Mouse (Mus musculus): ENCODE measurements around the gene Ghrl.
"Not testable (repeated sequence)": the region's sequence is repeated elsewhere in the genome, so short reads cannot be mapped to it uniquely, and the experiment has no call there.

Ghrl gene

GRCm38 (mm10) chr6:113719878-113720277 is at the start of gene Ghrl:
Gene Ghrl, minus strand, starts transcription at chr6:113719880.
- no peak for DNase-seq (ENCODE audit: low spot score)

GRCm38 (mm10) chr6:113768804-113769203 is 49.1 kb upstream of the Ghrl start:
- DNase-seq (ENCODE audit: low spot score): no peak

DNA sequence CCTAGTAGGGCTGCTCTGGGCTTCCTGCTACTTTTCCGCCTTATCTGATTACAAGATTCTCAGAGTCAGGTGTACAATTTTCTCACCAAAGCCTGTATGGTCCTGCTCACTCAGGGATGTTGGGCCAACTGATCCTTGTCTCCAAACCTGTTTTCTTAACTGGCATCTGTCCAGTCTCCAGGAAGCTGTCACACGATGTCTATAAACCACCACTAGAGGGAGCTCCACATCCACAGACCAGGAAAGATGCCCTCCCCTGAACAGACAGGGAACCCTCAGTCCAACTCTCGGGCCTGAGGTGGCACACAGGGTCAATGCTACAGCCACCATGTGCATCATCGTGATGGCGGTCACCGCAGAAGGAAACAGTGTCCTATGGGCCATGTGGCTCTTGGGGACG is 42.0 kb upstream of the Ghrl start:
- peak; percentile 86 for DNase-seq (ENCODE audit: low spot score)

GRCm38 (mm10) chr6:113749119-113749685 is 29.5 kb upstream of the Ghrl start:
- DNase-seq (ENCODE audit: low spot score): no peak

DNA sequence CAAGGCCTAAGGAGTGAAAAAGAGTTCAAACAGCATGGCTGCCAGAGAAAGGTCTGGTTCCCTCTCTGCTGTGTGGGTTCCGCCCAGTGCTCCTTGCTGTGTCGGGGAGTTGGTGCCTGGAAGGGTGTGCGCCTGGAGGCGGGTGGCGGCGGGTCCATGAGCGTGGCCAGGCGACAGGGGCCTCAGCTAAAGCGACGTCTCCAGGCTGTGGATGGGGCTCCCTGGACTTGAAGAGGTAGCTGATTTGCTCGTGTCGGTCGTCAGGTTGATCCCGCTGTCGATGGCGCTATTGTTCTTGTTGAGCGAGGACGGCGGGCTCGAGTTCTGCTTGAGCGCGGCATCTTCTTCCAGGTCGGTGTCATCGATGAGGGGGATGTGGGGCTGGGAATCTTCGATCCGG is 28.7 kb upstream of the Ghrl start:
- DNase-seq (ENCODE audit: low spot score): peak; percentile 44

DNA sequence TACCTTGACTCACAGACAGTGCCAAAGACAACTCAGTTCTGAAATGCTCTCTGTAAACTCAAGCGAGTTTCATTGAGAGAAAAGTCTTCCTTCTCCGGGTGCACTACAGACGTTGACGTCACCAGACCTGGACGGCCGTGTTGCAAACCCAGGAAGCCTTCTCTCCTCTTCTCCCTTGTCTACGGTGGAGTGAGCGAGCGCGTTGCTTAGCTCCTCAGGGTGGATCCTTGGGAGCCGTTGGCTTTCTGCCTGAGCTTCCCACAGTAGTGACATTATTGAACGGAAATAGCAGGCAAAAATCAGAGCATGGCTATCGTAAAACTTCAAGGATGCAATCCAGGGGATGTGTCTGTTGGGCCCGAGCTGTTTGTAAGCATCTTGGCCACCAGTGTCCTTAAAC is 27.6 kb upstream of the Ghrl start:
- DNase-seq (ENCODE audit: low spot score): no peak

DNA sequence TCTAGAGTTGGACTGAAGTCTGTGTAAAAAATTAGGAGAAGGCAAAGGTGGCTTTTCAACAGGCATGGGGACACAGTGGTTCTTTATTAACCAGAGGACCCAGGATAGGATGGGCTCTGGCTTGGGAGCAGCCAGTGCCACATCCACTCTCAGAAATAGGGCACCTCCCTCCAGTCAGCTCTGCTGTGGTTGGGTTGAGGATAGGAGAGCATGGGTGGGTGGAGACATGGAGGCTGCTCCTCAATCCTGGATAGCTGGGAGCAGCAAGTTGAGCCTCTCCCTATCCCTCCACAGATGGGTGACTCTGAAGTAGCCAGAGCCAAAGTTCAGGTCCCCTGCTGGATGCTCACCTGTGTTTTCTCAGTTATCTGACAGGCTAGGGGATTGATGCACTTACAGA is 25.4 kb upstream of the Ghrl start:
- no peak for DNase-seq (ENCODE audit: low spot score)

DNA sequence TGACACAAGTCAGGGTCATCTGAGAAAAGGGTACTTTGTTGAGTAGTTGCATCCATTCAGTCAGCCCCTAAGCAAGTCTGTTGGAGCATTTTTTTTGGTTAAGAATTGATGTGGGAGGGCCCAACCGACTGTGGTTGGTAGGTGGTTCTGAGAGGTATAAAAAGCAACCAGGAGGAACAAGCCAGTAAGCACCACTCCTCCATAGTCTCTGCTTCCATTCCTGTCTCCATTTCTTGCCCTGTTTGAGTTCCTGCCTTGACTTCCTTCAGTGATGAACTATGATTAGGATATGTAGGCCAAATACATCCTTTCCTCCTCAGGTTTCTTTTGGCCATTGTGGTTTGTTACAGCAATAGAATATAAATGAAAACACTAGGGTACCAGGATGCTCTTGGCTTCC is 23.4 kb upstream of the Ghrl start:
- no peak for DNase-seq (ENCODE audit: low spot score)

- no peak for DNase-seq (ENCODE audit: low spot score)
Observed at GRCm38 (mm10) chr6:113742321-113742720, 22.6 kb upstream of the Ghrl start.

- DNase-seq (ENCODE audit: low spot score): no peak
Observed at GRCm38 (mm10) chr6:113741425-113741824, 21.7 kb upstream of the Ghrl start.

DNA sequence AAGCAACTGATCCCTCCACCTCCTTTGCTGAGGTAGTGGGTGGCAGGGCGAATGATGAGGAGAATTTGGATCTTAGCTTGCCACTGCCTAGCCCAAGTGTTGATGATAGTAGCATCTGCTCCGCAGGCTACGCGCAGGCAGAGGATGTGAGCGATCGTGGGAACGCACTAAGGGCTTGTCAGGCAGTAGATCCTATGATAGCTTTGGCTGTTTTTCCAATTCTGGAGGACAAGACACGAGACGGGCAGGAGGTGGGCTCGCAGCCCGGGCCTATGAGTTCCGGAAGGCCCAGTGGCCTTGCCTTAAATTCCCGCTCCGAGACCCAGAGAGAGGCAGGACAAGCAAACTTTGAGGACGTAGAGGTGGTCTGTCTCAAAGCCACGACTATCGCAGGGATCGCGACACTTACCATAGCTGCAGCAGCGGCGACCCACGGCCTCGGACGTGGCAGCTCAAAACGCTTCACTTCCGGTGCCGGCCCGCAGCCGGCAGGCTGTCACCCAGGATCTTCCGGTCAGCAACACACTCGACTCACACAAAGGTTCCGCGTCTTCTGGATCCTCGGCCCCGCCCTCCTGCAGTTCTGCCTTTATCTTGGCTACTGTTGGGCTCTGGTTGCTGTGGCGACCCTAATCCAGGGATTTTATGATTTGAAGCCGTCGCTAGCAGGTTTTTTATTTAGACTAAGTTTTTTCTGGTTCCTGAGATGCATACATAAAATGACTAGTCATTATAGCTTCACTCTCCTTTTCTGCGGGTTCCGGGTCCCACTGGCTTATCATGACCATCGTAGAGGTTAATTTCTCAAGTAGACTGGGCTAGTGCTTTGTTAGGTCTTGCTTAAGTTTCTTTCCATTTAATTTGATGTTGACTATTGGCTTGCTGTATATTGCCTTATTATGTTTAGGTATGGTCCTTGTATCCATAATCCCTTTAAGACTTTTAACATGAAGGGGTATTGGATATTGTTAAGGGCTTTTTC is 20.8 kb upstream of the Ghrl start, which contains the start of gene Sec13:
Gene Sec13 (minus strand): TSS at position 508 of the 982 bp plus-strand sequence.
- peak; percentile 95 for DNase-seq (ENCODE audit: low spot score)

GRCm38 (mm10) chr6:113737318-113738046 is 17.8 kb upstream of the Ghrl start:
- DNase-seq (ENCODE audit: low spot score): no peak

DNA sequence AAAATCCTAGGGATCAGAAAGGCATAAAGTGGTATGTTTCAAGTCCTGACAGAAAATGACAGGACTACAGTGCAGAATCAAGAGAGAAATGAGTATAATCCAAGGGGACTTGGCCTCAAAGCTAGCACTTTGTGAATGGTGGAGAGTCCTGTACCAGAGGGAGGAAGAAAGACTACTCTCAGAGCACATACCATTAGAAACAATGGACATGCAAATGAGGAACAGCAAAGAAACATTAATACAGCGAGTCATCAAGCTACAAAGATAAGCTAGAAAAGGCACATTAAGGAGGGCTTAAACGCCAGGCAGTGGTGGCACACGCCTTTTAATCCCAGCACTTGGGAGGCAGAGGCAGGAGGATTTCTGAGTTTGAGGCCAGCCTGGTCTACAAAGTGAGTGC is 11.6 kb upstream of the Ghrl start:
- no peak for DNase-seq (ENCODE audit: low spot score)

- no peak for DNase-seq (ENCODE audit: low spot score)
Observed at GRCm38 (mm10) chr6:113728181-113728580, 8.5 kb upstream of the Ghrl start.

- no peak for DNase-seq (ENCODE audit: low spot score)
Observed at GRCm38 (mm10) chr6:113721061-113721460, 1.4 kb upstream of the Ghrl start.

DNA sequence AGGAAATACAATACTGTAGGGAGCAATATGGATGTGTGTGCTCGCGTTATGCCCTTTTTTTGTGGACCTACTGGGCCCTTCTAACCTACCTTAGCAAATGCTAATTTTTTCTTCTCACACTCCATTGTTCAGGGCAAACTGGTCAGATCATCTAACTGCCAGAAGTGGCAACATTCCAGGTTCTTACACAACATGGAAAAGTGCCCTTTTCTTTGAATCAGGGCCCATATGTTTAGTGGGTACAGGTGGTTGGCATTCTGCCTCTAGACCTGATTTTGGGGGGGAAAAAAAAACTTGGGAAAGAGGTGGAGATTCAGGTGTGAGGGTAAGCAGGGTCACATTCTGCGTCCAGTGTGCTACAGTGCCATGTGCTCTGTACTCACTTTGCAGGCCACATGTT is 2.1 kb downstream of the Ghrl start:
- DNase-seq (ENCODE audit: low spot score): no peak

- DNase-seq (ENCODE audit: low spot score): no peak
Observed at GRCm38 (mm10) chr6:113714797-113715196, 4.9 kb downstream of the Ghrl start.

DNA sequence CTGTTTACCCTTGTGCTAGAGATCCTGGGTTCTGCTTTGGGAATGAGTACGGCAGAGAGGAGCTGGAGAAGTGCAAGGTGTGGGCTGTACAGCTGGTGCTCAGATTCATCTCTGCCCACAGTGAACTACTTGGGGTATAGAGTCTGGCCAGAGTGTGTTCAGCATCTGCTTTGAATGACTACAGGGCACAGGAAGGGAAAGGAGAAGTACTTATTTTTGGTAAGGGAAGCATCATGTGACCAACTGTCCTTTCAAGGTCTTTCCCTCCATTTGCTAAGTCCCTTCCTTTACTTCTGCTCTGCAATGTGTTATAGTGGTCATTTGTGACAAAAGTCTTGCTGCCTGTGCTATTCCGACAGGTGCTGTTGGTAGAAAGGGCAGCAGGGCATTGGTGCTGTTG is 5.4 kb downstream of the Ghrl start:
- no peak for DNase-seq (ENCODE audit: low spot score)

- not testable (repeated sequence) for DNase-seq (ENCODE audit: low spot score)
Observed at GRCm38 (mm10) chr6:113713389-113713788, 6.3 kb downstream of the Ghrl start.

GRCm38 (mm10) chr6:113712718-113713117 is 7.0 kb downstream of the Ghrl start:
- DNase-seq (ENCODE audit: low spot score): no peak

DNA sequence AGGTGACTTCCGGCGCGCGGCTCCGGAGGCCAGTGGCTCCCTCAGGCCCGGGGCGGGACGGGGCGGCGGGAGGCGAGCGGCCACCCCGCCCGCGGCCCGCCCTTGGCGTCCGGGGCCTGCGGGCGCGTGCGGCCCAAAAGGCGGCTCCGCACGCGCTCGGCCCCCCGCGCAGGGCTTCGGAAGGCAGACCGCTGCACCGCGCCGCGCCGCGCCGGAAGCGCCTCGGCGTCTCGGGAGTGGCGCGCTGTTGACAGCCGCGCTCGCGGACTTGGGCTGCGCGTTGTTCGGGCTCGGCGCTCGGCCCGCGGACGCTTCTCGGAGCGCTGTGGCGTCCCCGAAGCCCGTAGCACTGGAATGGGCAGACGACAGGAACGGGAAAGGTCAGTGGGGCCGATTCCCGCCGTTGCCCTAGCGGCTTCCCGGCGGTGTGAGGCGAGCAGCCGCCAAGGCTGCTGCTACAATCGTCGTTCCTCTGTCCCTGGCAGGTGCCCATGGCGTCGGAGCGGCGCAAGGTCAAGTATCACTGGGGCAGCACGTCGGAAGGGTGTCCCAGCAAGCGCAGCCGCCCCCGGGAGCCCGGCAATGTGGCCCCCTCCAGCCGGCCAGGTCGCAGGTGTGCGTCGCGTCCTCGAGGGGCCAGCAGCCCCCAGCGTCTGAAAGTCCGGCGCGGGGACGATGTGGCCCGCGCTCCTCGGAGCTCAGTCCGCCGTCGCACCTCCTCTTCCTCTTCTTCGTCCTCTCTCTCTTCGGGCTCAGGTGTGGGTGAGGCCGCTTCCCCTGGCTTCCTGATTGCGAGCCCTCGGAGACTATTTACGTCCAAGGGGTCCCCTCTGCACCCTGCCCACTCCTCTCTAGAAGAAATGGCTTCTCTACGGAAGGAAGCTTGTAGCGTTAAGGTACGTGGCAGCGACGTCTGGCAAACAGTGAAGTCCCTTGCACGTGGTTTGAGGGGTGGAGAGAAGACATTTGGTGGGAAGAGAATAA is 22.2 kb downstream of the Ghrl start:
- DNase-seq (ENCODE audit: low spot score): peak; percentile 55
